Mouse (Mus musculus) kidney, postnatal 0 days (tissue): ENCODE data around the gene Tmem63b. TPM values are rescaled to one million over a fixed set of nuclear protein-coding genes. Genes with fewer than 3 reads are reported as not detected.

ENCODE experiments used
- ATAC-seq: fragments of 200-750 bp; cut with Nextera tagmentation; replicated peaks from 2 replicates; pipeline ENCODE4 v1.8.0; 2017; ENCODE audit warnings: low read depth, moderate number of reproducible peaks, moderate TSS enrichment, moderate library complexity; ENCODE audit not compliant: low FRiP score
- DNase-seq: peaks from one replicate; pipeline ENCODE4 v3.0.0-alpha.2; 2016; ENCODE audit warnings: low spot score
- H3K27ac ChIP-seq: fragments of 300-500 bp; sonication (generic); 2 replicates; pipeline ENCODE4 v1.5.1; 2014; ENCODE audit warnings: mild to moderate bottlenecking
- H3K27me3 ChIP-seq: fragments of 300-500 bp; sonication (generic); 2 replicates; pipeline ENCODE4 v1.6.1; 2014; ENCODE audit warnings: low read length, mixed read lengths; ENCODE audit not compliant: insufficient read depth
- H3K36me3 ChIP-seq: fragments of 300-500 bp; sonication (generic); 2 replicates; pipeline ENCODE4 v1.6.1; 2014; ENCODE audit warnings: low read length, mixed read lengths; ENCODE audit not compliant: insufficient read depth
- H3K4me1 ChIP-seq: fragments of 300-500 bp; sonication (generic); replicated peaks from 2 replicates; pipeline ENCODE4 v1.6.1; 2014; ENCODE audit warnings: antibody characterized with exemption, low read length, mixed read lengths; ENCODE audit not compliant: insufficient read depth
- H3K4me2 ChIP-seq: fragments of 300-500 bp; sonication (generic); 2 replicates; pipeline ENCODE4 v1.6.1; 2014; ENCODE audit warnings: mild to moderate bottlenecking, low read length, moderate library complexity, mixed read lengths
- H3K4me3 ChIP-seq: fragments of 300-500 bp; sonication (generic); replicated peaks from 2 replicates; pipeline ENCODE4 v1.5.1; 2014; ENCODE audit warnings: low read depth, low read length
- H3K9ac ChIP-seq: fragments of 300-500 bp; sonication (generic); 2 replicates; pipeline ENCODE4 v1.6.1; 2014; ENCODE audit warnings: low read depth, low read length
- H3K9me3 ChIP-seq: fragments of 300-500 bp; sonication (generic); replicated peaks from 2 replicates; pipeline ENCODE4 v1.6.1; 2016; ENCODE audit warnings: low read length, inconsistent platforms, mixed read lengths
- CTCF ChIP-seq: IDR thresholded peaks from 2 replicates; pipeline ENCODE4 v1.5.1; 2016; ENCODE audit warnings: antibody characterized with exemption, low read depth, mild to moderate bottlenecking, moderate library complexity
- WGBS: fragments of 180-500 bp; shearing (Covaris S2); extraction: QIAGEN DNeasy Blood & Tissue Kit; methylation state at CpG from one replicate; pipeline ENCODE4 v1.1.7; 2014; 5-methylcytosine and 5-hydroxymethylcytosine counted together
- polyA plus RNA-seq: library from polyadenylated mRNA; unstranded; fragments of >200 nt; fragmentation: Nextera tagmentation; extraction: Ambion mirVana; gene quantifications from 2 replicates; pipeline ENCODE4 v1.2.1, GENCODE M21; 2015

The Tmem63b gene
- 29.6 and 32.7 TPM in 2 replicates for polyA plus RNA-seq

- peak within 1 kb of the TSS; percentile 91 for H3K4me3 ChIP-seq
- H3K27ac ChIP-seq: peak within 1 kb of the TSS; percentile 87
- H3K4me1 ChIP-seq: peaks cover 13% of the 10 kb centered on the region; the same call in 1 of the 2 replicates
- peak; percentile 69 for DNase-seq
- no peak for TF ChIP-seq CTCF
- H3K9me3 ChIP-seq: no peaks in the 10 kb centered on the region
- peak within 1 kb of the TSS; percentile 85 for H3K9ac ChIP-seq
- ATAC-seq: no peak
- H3K27me3 ChIP-seq: no peaks in the 10 kb centered on the region
- under 1% methylated on average over 12 of the region's 12 CpGs for WGBS
- H3K36me3 ChIP-seq: no peaks in the 10 kb centered on the region
- H3K4me2 ChIP-seq: peak within 1 kb of the TSS; percentile 94
Observed at GRCm38 (mm10) chr17:45686716-45687115, at the start of gene Tmem63b. Gene Tmem63b, minus strand, starts transcription at chr17:45686905.

- H3K9me3 ChIP-seq: no peaks in the 10 kb centered on the region
- TF ChIP-seq CTCF: peak; percentile 96
- ATAC-seq (peak; percentile 23; the same call in 1 of the 2 replicates), DNase-seq (peak; percentile 92)
- peak overlapping the region; percentile 63 for H3K9ac ChIP-seq
- peak overlapping the region; percentile 82 for H3K4me2 ChIP-seq
- 6% methylated on average over 10 of the region's 10 CpGs for WGBS
- H3K27ac ChIP-seq: peak overlapping the region; percentile 85
- peak overlapping the region; percentile 53 for H3K4me3 ChIP-seq
- H3K36me3 ChIP-seq: no peaks in the 10 kb centered on the region
- H3K27me3 ChIP-seq: no peaks in the 10 kb centered on the region
- H3K4me1 ChIP-seq: peaks cover 30% of the 10 kb centered on the region
Observed at GRCm38 (mm10) chr17:45735382-45736310, 48.9 kb upstream of the Tmem63b start.

- Histone ChIP-seq H3K4me2 (no peak overlapping the region), H3K9ac (no peak overlapping the region), H3K4me3 (no peak overlapping the region), H3K27ac (no peak overlapping the region), H3K4me1 (peaks cover 30% of the 10 kb centered on the region), H3K27me3 (no peaks in the 10 kb centered on the region), H3K36me3 (no peaks in the 10 kb centered on the region), H3K9me3 (no peaks in the 10 kb centered on the region)
- DNase-seq (no peak), ATAC-seq (no peak)
- TF ChIP-seq CTCF: no peak
- 68% methylated on average over 4 of the region's 4 CpGs for WGBS
Observed at GRCm38 (mm10) chr17:45734881-45735280, 48.2 kb upstream of the Tmem63b start.

- Histone ChIP-seq H3K9me3 (no peaks in the 10 kb centered on the region), H3K4me3 (no peak overlapping the region), H3K4me2 (peak overlapping the region; percentile 67), H3K36me3 (no peaks in the 10 kb centered on the region), H3K27ac (peak overlapping the region; percentile 63), H3K9ac (peak overlapping the region; percentile 46), H3K4me1 (peaks cover 30% of the 10 kb centered on the region), H3K27me3 (no peaks in the 10 kb centered on the region)
- DNase-seq (no peak), ATAC-seq (no peak)
- no peak for TF ChIP-seq CTCF
- 31% methylated on average over 3 of the region's 3 CpGs for WGBS
Observed at GRCm38 (mm10) chr17:45734333-45734732, 47.6 kb upstream of the Tmem63b start.

GRCm38 (mm10) chr17:45733735-45734301 lies 47.1 kb upstream of the Tmem63b start, which contains the start of gene 1600014C23Rik:
Gene 1600014C23Rik, minus strand, starts transcription at chr17:45733844.
- ATAC-seq (0 out of 2 replicates have a peak, but pooled peaks have one; percentile 5), DNase-seq (peak; percentile 65)
- no peak for TF ChIP-seq CTCF
- peak within 1 kb of the TSS; percentile 25 for H3K4me3 ChIP-seq
- peaks cover 30% of the 10 kb centered on the region for H3K4me1 ChIP-seq
- H3K4me2 ChIP-seq: peak within 1 kb of the TSS; percentile 67
- peak within 1 kb of the TSS; percentile 46 for H3K9ac ChIP-seq
- no peaks in the 10 kb centered on the region for H3K9me3 ChIP-seq
- H3K27ac ChIP-seq: peak within 1 kb of the TSS; percentile 63
- H3K27me3 ChIP-seq: no peaks in the 10 kb centered on the region
- under 1% methylated on average over 41 of the region's 41 CpGs for WGBS
- H3K36me3 ChIP-seq: no peaks in the 10 kb centered on the region

DNA sequence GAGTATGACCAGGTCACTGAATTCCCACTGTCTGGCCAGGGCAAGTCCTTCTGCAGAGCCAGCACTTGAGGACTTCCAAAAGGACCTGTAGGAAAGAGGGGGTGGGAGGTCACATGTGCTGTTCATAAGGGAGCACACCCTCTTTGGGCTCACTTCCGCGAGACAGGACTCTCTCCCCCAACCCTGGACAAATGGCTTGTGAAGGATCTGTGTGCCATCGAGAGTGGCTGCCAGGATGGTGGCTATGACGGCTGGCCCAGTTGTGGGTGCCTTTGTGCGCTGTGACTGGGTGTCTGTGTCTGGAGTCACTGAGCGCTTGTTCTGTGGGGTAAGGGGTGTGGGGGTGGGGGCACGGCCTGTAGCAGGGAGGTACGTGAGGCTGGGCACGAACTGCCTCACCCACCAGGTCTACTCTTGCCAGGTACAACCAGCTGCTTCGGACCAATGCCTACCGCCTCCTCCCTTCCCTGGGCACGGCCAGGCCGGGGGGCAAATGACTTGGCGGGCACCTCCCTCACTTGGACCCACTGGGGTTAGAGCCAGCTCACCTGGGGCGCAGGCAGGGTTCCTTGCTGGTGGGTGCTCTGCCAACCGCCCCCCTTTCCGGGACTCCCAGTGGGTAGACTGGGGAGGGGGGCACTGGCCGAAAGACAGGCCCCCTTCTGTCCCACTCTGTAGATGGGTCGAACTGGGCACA lies 46.5 kb upstream of the Tmem63b start:
- WGBS: 45% methylated on average over 18 of the region's 19 CpGs
- no peaks in the 10 kb centered on the region for H3K9me3 ChIP-seq
- TF ChIP-seq CTCF: no peak
- H3K27ac ChIP-seq: no peak overlapping the region
- DNase-seq (no peak), ATAC-seq (no peak)
- H3K27me3 ChIP-seq: no peaks in the 10 kb centered on the region
- peak overlapping the region; percentile 25; the same call in 1 of the 2 replicates for H3K4me3 ChIP-seq
- peaks cover 30% of the 10 kb centered on the region for H3K4me1 ChIP-seq
- peak overlapping the region; percentile 46 for H3K9ac ChIP-seq
- no peaks in the 10 kb centered on the region for H3K36me3 ChIP-seq
- peak overlapping the region; percentile 67 for H3K4me2 ChIP-seq
